Comparison of ENCODE assay signal across 9 mouse cellular contexts in the genomic region with DNA sequence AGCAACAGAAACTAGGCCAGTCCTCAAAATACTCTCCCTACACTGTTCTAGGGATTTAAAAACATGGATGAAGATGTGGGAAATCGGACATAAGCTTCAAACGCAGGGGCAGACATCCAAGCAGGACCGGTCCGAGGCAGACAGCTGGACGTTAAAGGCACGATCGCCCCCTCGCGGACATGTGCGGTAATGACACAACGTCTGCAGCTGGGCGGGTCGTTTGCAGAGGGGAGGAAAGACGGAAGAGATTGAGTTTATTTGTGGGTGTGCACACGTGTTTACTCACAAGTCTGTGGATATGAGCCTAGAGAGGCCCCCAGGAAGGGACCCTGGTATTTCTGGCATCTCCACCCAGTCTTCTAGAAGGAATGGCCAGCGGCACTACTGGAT. TPM values are rescaled to one million over a fixed set of nuclear protein-coding genes. Genes with fewer than 3 reads are reported as not detected.
DNase-seq lines count a peak whose midpoint lies in the region; ATAC-seq and TF ChIP-seq lines count a peak whose summit lies in the region.
"Had no signal": no experiment of that assay in that cellular context is flagged by ENCODE, and none has a peak within 500 bp of the region (broad histone marks: within the 10 kb centered on the region; RNA-seq: fewer than 3 reads in every experiment).

No protein-coding gene starts in this region.

- no peak overlapping the region for H3K4me2 ChIP-seq in forebrain, embryonic 16.5 days (ENCODE audit: low read length)
- H3K4me2 ChIP-seq in lung, embryonic 16.5 days (ENCODE audit: low read depth, low read length), result no peak overlapping the region
- H3K4me2 ChIP-seq: lung, embryonic 15.5 days had no signal

- H3K27ac ChIP-seq in forebrain, embryonic 16.5 days (ENCODE audit: low read length), result no peak overlapping the region
- no peak overlapping the region for H3K27ac ChIP-seq in hindbrain, embryonic 10.5 days
- no peak overlapping the region for H3K27ac ChIP-seq in lung, embryonic 16.5 days (ENCODE audit: low read length)
- H3K27ac ChIP-seq: lung, embryonic 15.5 days had no signal

- H3K27me3 ChIP-seq in G1E (ENCODE audit: insufficient read depth, low read length), result peaks cover 13% of the 10 kb centered on the region
- H3K27me3 ChIP-seq in forebrain, embryonic 16.5 days (replicated peaks; ENCODE audit: control insufficient read depth, insufficient read depth, low read length), result no peaks in the 10 kb centered on the region
- H3K27me3 ChIP-seq in hindbrain, embryonic 10.5 days (ENCODE audit: insufficient read depth, poor library complexity, severe bottlenecking), result peaks cover 3% of the 10 kb centered on the region; the same call in 1 of the 2 replicates
- no peaks in the 10 kb centered on the region for H3K27me3 ChIP-seq in lung, embryonic 16.5 days (ENCODE audit: control insufficient read depth, insufficient read depth, low read depth, low read length)
- H3K27me3 ChIP-seq: lung, embryonic 15.5 days had no signal

- no peak overlapping the region; the same call in 1 of the 2 replicates for H3K4me3 ChIP-seq in G1E (ENCODE audit: low read depth, low read length)
- H3K4me3 ChIP-seq in forebrain, embryonic 16.5 days (replicated peaks; ENCODE audit: low read length), result no peak overlapping the region
- no peak overlapping the region for H3K4me3 ChIP-seq in hindbrain, embryonic 10.5 days
- no peak overlapping the region for H3K4me3 ChIP-seq in lung, embryonic 16.5 days (ENCODE audit: low read length)
- H3K4me3 ChIP-seq: lung, embryonic 15.5 days had no signal

- H3K4me1 ChIP-seq in G1E (ENCODE audit: insufficient read depth, low read depth, low read length), result peaks cover 63% of the 10 kb centered on the region
- H3K4me1 ChIP-seq in forebrain, embryonic 16.5 days (replicated peaks; ENCODE audit: control insufficient read depth, insufficient read depth, low read length), result no peaks in the 10 kb centered on the region
- no peaks in the 10 kb centered on the region for H3K4me1 ChIP-seq in hindbrain, embryonic 10.5 days (replicated peaks)
- no peaks in the 10 kb centered on the region for H3K4me1 ChIP-seq in lung, embryonic 16.5 days (replicated peaks; ENCODE audit: control insufficient read depth, insufficient read depth, low read length)

- H3K9me3 ChIP-seq in G1E (replicated peaks), result no peaks in the 10 kb centered on the region
- no peaks in the 10 kb centered on the region for H3K9me3 ChIP-seq in forebrain, embryonic 16.5 days (ENCODE audit: control insufficient read depth, low read length)
- H3K9me3 ChIP-seq in hindbrain, embryonic 10.5 days, result no peaks in the 10 kb centered on the region
- no peaks in the 10 kb centered on the region for H3K9me3 ChIP-seq in lung, embryonic 16.5 days (ENCODE audit: control insufficient read depth, low read length)
- H3K9me3 ChIP-seq: lung, embryonic 15.5 days had no signal

- WGBS in forebrain, embryonic 16.5 days, result 7% methylated on average over 16 of the region's 16 CpGs
- 8% methylated on average over 16 of the region's 16 CpGs for WGBS in hindbrain, embryonic 10.5 days
- 5% methylated on average over 16 of the region's 16 CpGs for WGBS in lung, embryonic 16.5 days

- DNase-seq in G1E (ENCODE audit: low spot score), result peak; percentile 67
- DNase-seq in cerebellum, adult 11-12 months, result peak; percentile 66
- DNase-seq in hindbrain, embryonic 10.5 days (ENCODE audit: low spot score), result peak; percentile 88
- DNase-seq in layer of hippocampus, adult 8-10 months (ENCODE audit: low spot score in 2 of 2), result peak; percentile 54 to 76
- peak; percentile 35 for DNase-seq in ovary, adult 18-20 months (ENCODE audit: low spot score)
- peak; percentile 82 for DNase-seq in thymus, postnatal 0 days (ENCODE audit: low spot score)

- ATAC-seq in G1E (ENCODE audit: extremely low read depth, insufficient number of reproducible peaks, low FRiP score, poor library complexity, severe bottlenecking), result no peak
- ATAC-seq in forebrain, embryonic 16.5 days, result peak; percentile 36
- peak; percentile 39 for ATAC-seq in lung, embryonic 16.5 days (ENCODE audit: low read depth)

- no peak overlapping the region for H3K9ac ChIP-seq in forebrain, embryonic 16.5 days (replicated peaks; ENCODE audit: low read depth, low read length)
- no peak overlapping the region for H3K9ac ChIP-seq in lung, embryonic 16.5 days (ENCODE audit: low read length)
- H3K9ac ChIP-seq: lung, embryonic 15.5 days had no signal

- TF ChIP-seq CTCF in G1E (IDR thresholded peaks at IDR 0.05; ENCODE audit: low read depth, low read length), result peak; percentile 89

- peaks cover 4% of the 10 kb centered on the region for H3K36me3 ChIP-seq in G1E (replicated peaks)
- no peaks in the 10 kb centered on the region for H3K36me3 ChIP-seq in forebrain, embryonic 16.5 days (ENCODE audit: control insufficient read depth, insufficient read depth)
- H3K36me3 ChIP-seq in hindbrain, embryonic 10.5 days, result no peaks in the 10 kb centered on the region
- no peaks in the 10 kb centered on the region for H3K36me3 ChIP-seq in lung, embryonic 16.5 days (ENCODE audit: control insufficient read depth, insufficient read depth, low read length)
- H3K36me3 ChIP-seq: lung, embryonic 15.5 days had no signal

RNA-seq across cellular contexts. Expression of gene Adgre1, which starts 23.7 kb away (rescaled TPM):
- total RNA-seq in G1E (2014; fragmentation: Nextera tagmentation), result 2.7 TPM in 1 of 2 replicates, not detected in the other
- total RNA-seq in G1E (2017), result 1.5 and 2.0 TPM in 2 replicates
- polyA plus RNA-seq in G1E (2012), result 0.08 and 0.13 TPM in 2 replicates
- polyA plus RNA-seq in forebrain, embryonic 16.5 days (2015; fragmentation: Nextera tagmentation; extraction: Ambion mirVana), result 3.0 and 3.6 TPM in 2 replicates
- 1.5 and 3.6 TPM in 2 replicates for polyA plus RNA-seq in hindbrain, embryonic 10.5 days (2016; fragmentation: Nextera tagmentation; extraction: Ambion mirVana)
- 10 to 100 TPM in 2 of 4 experiments, 1 to 10 TPM in 2; 3.9 to 23.5 (median 10.2) TPM for total RNA-seq in layer of hippocampus, adult 8-10 months (2022)
- polyA plus RNA-seq in lung, embryonic 16.5 days (2015; fragmentation: Nextera tagmentation; extraction: Ambion mirVana), result 5.2 and 6.6 TPM in 2 replicates
- polyA plus RNA-seq in thymus, postnatal 0 days (2015; fragmentation: Nextera tagmentation; extraction: Ambion mirVana), result 9.9 and 11.3 TPM in 2 replicates

RNA-seq across cellular contexts. Expression of gene Vav1, which starts 55.9 kb away (rescaled TPM):
- total RNA-seq in G1E (2014; fragmentation: Nextera tagmentation) (43.6 and 48.1 TPM in 2 replicates), G1E (2017) (175 and 177 TPM in 2 replicates)
- 43.4 and 50.0 TPM in 2 replicates for polyA plus RNA-seq in G1E (2012)
- polyA plus RNA-seq in forebrain, embryonic 16.5 days (2015; fragmentation: Nextera tagmentation; extraction: Ambion mirVana), result 1.1 and 1.3 TPM in 2 replicates
- 2.0 and 2.2 TPM in 2 replicates for polyA plus RNA-seq in hindbrain, embryonic 10.5 days (2016; fragmentation: Nextera tagmentation; extraction: Ambion mirVana)
- total RNA-seq in layer of hippocampus, adult 8-10 months (2022), result 10 to 100 TPM in 2 of 4 experiments, 1 to 10 TPM in 2; 3.3 to 17.4 (median 10.0) TPM
- 3.9 and 6.4 TPM in 2 replicates for polyA plus RNA-seq in lung, embryonic 16.5 days (2015; fragmentation: Nextera tagmentation; extraction: Ambion mirVana)
- 131 and 133 TPM in 2 replicates for polyA plus RNA-seq in thymus, postnatal 0 days (2015; fragmentation: Nextera tagmentation; extraction: Ambion mirVana)

Comparison
In these comparisons a context has a peak if more than half of its experiments do, and no peak if none do; other contexts are left out.
1. DNase-seq: peak in every context shown above with its lines; median percentile 88 in hindbrain, embryonic 10.5 days; 82 in thymus, postnatal 0 days; 67 in G1E; 66 in cerebellum, adult 11-12 months; 65 in layer of hippocampus, adult 8-10 months; 35 in ovary, adult 18-20 months.